Mouse (Mus musculus) spleen, adult 2 months (tissue): ENCODE results near the gene Stub1.

Experiments
- CTCF ChIP-seq: fragments of 200-500 bp; IDR thresholded peaks from 2 replicates; pipeline ENCODE4 v1.5.1; 2011; ENCODE audit warnings: mild to moderate bottlenecking, inconsistent platforms; ENCODE audit not compliant: insufficient read depth, insufficient read length, insufficient replicate concordance; ENCODE audit errors: extremely low read depth
- POLR2A ChIP-seq: fragments of 200-500 bp; IDR thresholded peaks from 2 replicates; pipeline ENCODE4 v1.6.1; 2011; ENCODE audit warnings: low read depth, low read length, inconsistent platforms

GRCm38 (mm10) chr17:25874148-25874720, 41.0 kb upstream of the Stub1 start:
- TF ChIP-seq CTCF (no peak), POLR2A (no peak)
